Mouse (Mus musculus) MEL (cell line): ENCODE data around the gene Zfp160.

ENCODE experiments used
- CHD2 ChIP-seq: IDR thresholded peaks from 2 replicates; pipeline ENCODE4 v1.6.1; 2011; ENCODE audit warnings: low read length, improper control_type of control experiment
- CTCF ChIP-seq, 3 experiments: IDR thresholded peaks in 2 of 3; conservative IDR thresholded peaks in 1 of 3; 2 replicates each; pipeline ENCODE4 v1.5.1; 2011 to 2012; ENCODE audit warnings: low read length in 3 of 3, low read depth in 2 of 3, mild to moderate bottlenecking in 2 of 3, improper control_type of control experiment in 1 of 3, inconsistent platforms in 1 of 3, mixed read lengths in 1 of 3, moderate library complexity in 1 of 3; ENCODE audit not compliant: control insufficient read depth in 1 of 3, insufficient read depth in 1 of 3, poor library complexity in 1 of 3, severe bottlenecking in 1 of 3
- EP300 ChIP-seq, 2 experiments: IDR thresholded peaks; 2 replicates each; pipeline ENCODE4 v1.6.1; 2011; ENCODE audit warnings: improper control_type of control experiment in 2 of 2, low read length in 2 of 2, low read depth in 1 of 2, mild to moderate bottlenecking in 1 of 2
- ETS1 ChIP-seq: IDR thresholded peaks from 2 replicates; pipeline ENCODE4 v1.6.1; 2012; ENCODE audit warnings: low read depth, mild to moderate bottlenecking, inconsistent platforms, low read length, improper control_type of control experiment, moderate library complexity
- GABPA ChIP-seq: IDR thresholded peaks from 2 replicates; pipeline ENCODE4 v1.6.1; 2012; ENCODE audit warnings: low read depth, mild to moderate bottlenecking, inconsistent platforms, low read length, improper control_type of control experiment, moderate library complexity
- GATA1 ChIP-seq: IDR thresholded peaks from 2 replicates; pipeline ENCODE4 v1.6.1; 2011; ENCODE audit warnings: low read depth, low read length, improper control_type of control experiment
- HCFC1 ChIP-seq: IDR thresholded peaks from 2 replicates; pipeline ENCODE4 v1.6.1; 2012; ENCODE audit warnings: low read depth, mild to moderate bottlenecking, inconsistent platforms, low read length, improper control_type of control experiment, moderate library complexity
- JUND ChIP-seq: IDR thresholded peaks from 2 replicates; pipeline ENCODE4 v1.6.1; 2011; ENCODE audit warnings: low read depth, mild to moderate bottlenecking, improper control_type of control experiment, low read length
- POLR2A ChIP-seq, 2 experiments: IDR thresholded peaks; 2 replicates each; pipeline ENCODE4 v1.6.1; 2011 to 2012; ENCODE audit warnings: low read length in 2 of 2, mild to moderate bottlenecking in 2 of 2, control low read depth in 1 of 2, improper control_type of control experiment in 1 of 2, low read depth in 1 of 2, moderate library complexity in 1 of 2; ENCODE audit not compliant: control insufficient read depth in 1 of 2, insufficient read depth in 1 of 2, poor library complexity in 1 of 2
- POLR2AphosphoS2 ChIP-seq: IDR thresholded peaks from 2 replicates; pipeline ENCODE4 v1.6.1; 2011; ENCODE audit warnings: low read length, improper control_type of control experiment
- ZC3H11A ChIP-seq: IDR thresholded peaks from 2 replicates; pipeline ENCODE4 v1.6.1; 2012; ENCODE audit warnings: low read depth, mild to moderate bottlenecking, inconsistent platforms, low read length, improper control_type of control experiment
- ZNF384 ChIP-seq: IDR thresholded peaks from 2 replicates; pipeline ENCODE4 v1.6.1; 2012; ENCODE audit warnings: low read depth, mild to moderate bottlenecking, inconsistent platforms, low read length, improper control_type of control experiment

- no peak for TF ChIP-seq CTCF (IDR thresholded peaks at IDR 0.05 in 2 of 3, conservative IDR thresholded peaks at IDR 0.05 in 1 of 3; ENCODE audit: control insufficient read depth in 1 of 3, insufficient read depth in 1 of 3, low read depth in 2 of 3, low read length in 3 of 3, poor library complexity in 1 of 3, severe bottlenecking in 1 of 3)
- TF ChIP-seq HCFC1 = no peak
- no peak for TF ChIP-seq ZC3H11A
- TF ChIP-seq JUND = no peak
- no peak for TF ChIP-seq ZNF384
- TF ChIP-seq GABPA = no peak
- TF ChIP-seq POLR2AphosphoS2 = no peak
- no peak for TF ChIP-seq POLR2A (IDR thresholded peaks at IDR 0.05; ENCODE audit: control insufficient read depth in 1 of 2, insufficient read depth in 1 of 2, low read depth in 1 of 2, low read length in 2 of 2, poor library complexity in 1 of 2)
- TF ChIP-seq EP300 (IDR thresholded peaks at IDR 0.05; ENCODE audit: low read depth in 1 of 2, low read length in 2 of 2) = no peak
- no peak for TF ChIP-seq GATA1
- no peak for TF ChIP-seq ETS1
- no peak for TF ChIP-seq CHD2
These were observed 12.3 kb upstream of the Zfp160 start, which contains the start of gene Vmn1r233 for GRCm38 (mm10) chr17:20996364-20996763.
